Mouse (Mus musculus): Measurements from ENCODE around the gene Fam219b. TPM values are rescaled to one million over a fixed set of nuclear protein-coding genes. Genes with fewer than 3 reads are reported as not detected.

Gene Fam219b
- total and polyA plus RNA-seq, 2 experiments from 2014 or later = 8.0 to 9.2 TPM

DNA sequence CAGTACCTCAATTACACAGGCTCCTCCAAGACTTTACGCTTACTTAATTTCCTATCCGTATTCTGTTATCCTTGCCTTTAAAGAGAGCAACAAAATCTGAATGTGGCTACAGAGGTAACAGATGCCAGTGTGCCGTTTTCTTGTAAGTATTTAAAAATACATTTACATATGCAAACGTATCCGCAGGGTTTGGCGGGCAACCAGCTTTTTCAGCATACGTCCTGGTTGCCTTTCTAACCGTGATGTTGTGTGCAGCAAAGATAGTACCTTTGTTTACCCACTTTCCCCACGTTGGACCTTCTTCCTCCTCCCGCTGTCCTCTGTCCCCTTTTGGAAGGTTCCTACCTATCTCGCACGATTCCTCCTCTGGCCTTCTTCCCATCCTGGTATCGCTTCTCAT lies 35.9 kb upstream of the Fam219b start:
- H3K4me3 ChIP-seq (ENCODE audit: low read depth, low read length) = no peak overlapping the region
- no peak for DNase-seq (ENCODE audit: low spot score)

DNA sequence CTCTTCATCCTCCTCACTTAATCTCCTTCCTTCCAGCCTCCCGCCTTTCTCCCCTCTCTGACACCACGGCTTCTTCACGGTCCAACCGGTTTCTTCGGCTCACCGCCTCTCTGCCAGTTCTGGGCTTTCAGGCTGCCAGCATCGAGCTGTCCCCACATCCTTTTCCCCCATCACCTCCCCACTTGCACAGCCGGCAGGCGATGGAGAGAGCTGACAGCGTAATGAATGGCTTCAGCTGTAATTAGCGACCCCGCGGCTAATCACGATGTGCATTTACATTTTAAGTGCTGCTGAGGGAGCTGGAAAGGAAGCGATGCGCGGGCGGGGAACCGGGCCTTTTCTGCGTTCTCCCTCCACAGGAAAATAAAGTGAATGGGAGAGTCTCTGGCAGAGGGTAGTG lies 35.5 kb upstream of the Fam219b start:
- Histone ChIP-seq H3K27me3 (ENCODE audit: control insufficient read depth, insufficient read depth, low read length) (peaks cover 39% of the 10 kb centered on the region), H3K4me1 (ENCODE audit: control insufficient read depth, insufficient read depth) (peaks cover 28% of the 10 kb centered on the region), H3K36me3 (replicated peaks; ENCODE audit: control insufficient read depth, insufficient read depth, low read length) (no peaks in the 10 kb centered on the region), H3K4me2 (ENCODE audit: low read depth, low read length) (no peak overlapping the region), H3K9ac (replicated peaks; ENCODE audit: low read depth, low read length) (no peak overlapping the region), H3K4me3 (ENCODE audit: low read depth, low read length) (no peak overlapping the region), H3K27ac (ENCODE audit: low read depth) (no peak overlapping the region), H3K9me3 (replicated peaks; ENCODE audit: control insufficient read depth, low read length) (no peaks in the 10 kb centered on the region)
- WGBS = 23% methylated on average over 20 of the region's 20 CpGs
- ATAC-seq (ENCODE audit: insufficient read depth, low read depth) = no peak
- DNase-seq (ENCODE audit: low spot score) = no peak
- TF ChIP-seq EP300 (IDR thresholded peaks at IDR 0.05; ENCODE audit: low read depth) = no peak
- TF ChIP-seq CTCF (IDR thresholded peaks at IDR 0.05; ENCODE audit: low read depth) = no peak

More for the DNA sequence above, 35.9 kb upstream of the Fam219b start:
- Histone ChIP-seq H3K4me1 (ENCODE audit: control insufficient read depth, insufficient read depth) (peaks cover 28% of the 10 kb centered on the region), H3K36me3 (replicated peaks; ENCODE audit: control insufficient read depth, insufficient read depth, low read length) (no peaks in the 10 kb centered on the region), H3K9ac (replicated peaks; ENCODE audit: low read depth, low read length) (no peak overlapping the region), H3K27me3 (ENCODE audit: control insufficient read depth, insufficient read depth, low read length) (peaks cover 39% of the 10 kb centered on the region), H3K4me2 (ENCODE audit: low read depth, low read length) (no peak overlapping the region), H3K9me3 (replicated peaks; ENCODE audit: control insufficient read depth, low read length) (no peaks in the 10 kb centered on the region), H3K27ac (ENCODE audit: low read depth) (no peak overlapping the region)
- ATAC-seq (ENCODE audit: insufficient read depth, low read depth) = no peak
- 39% methylated on average over 13 of the region's 13 CpGs for WGBS
- TF ChIP-seq CTCF (IDR thresholded peaks at IDR 0.05; ENCODE audit: low read depth) (no peak), EP300 (IDR thresholded peaks at IDR 0.05; ENCODE audit: low read depth) (no peak)

DNA sequence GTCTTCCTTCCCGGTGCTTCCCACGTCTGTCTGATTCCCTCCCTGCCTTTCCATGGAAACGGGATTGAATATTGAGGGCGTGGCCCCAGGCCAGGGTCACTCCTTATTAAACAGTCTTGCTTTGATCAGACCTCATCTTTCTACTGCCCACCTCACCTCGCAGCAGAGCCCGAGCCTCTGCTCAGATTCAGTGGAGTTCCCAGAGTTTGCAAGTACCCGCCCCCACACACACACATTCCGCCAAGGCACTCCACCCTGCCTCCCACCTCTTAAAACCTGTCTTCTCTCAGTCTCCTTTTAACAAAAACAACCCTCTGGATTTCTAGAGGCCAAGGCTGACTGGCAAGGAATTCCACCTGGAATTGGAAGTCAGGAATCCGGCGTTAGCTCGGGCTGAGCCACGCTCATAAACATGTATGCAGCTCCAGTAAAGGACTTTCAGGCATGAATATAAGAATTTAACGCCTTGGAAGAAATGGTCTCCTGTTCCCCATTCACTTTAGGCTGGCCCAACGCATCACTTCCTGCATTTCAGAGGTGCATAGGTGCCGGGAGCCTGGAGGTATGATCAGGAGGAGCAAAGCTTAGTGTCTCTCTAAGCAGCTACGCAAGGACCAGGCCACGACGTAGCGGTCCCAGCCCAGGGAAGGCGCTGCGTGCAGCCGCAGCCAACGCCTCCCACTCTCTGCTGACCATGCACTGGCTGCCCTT lies 34.3 kb upstream of the Fam219b start:
- DNase-seq (ENCODE audit: low spot score) = no peak
- WGBS = 12% methylated on average over 23 of the region's 23 CpGs
- Histone ChIP-seq H3K27me3 (ENCODE audit: control insufficient read depth, insufficient read depth, low read length) (peaks cover 39% of the 10 kb centered on the region), H3K4me3 (ENCODE audit: low read depth, low read length) (peak overlapping the region; percentile 41), H3K27ac (ENCODE audit: low read depth) (no peak overlapping the region), H3K4me2 (ENCODE audit: low read depth, low read length) (peak overlapping the region; percentile 69), H3K36me3 (replicated peaks; ENCODE audit: control insufficient read depth, insufficient read depth, low read length) (no peaks in the 10 kb centered on the region), H3K4me1 (ENCODE audit: control insufficient read depth, insufficient read depth) (peaks cover 28% of the 10 kb centered on the region), H3K9ac (replicated peaks; ENCODE audit: low read depth, low read length) (no peak overlapping the region), H3K9me3 (replicated peaks; ENCODE audit: control insufficient read depth, low read length) (no peaks in the 10 kb centered on the region)
- no peak for ATAC-seq (ENCODE audit: insufficient read depth, low read depth)
- TF ChIP-seq CTCF (IDR thresholded peaks at IDR 0.05; ENCODE audit: low read depth) (no peak), EP300 (IDR thresholded peaks at IDR 0.05; ENCODE audit: low read depth) (no peak)

DNA sequence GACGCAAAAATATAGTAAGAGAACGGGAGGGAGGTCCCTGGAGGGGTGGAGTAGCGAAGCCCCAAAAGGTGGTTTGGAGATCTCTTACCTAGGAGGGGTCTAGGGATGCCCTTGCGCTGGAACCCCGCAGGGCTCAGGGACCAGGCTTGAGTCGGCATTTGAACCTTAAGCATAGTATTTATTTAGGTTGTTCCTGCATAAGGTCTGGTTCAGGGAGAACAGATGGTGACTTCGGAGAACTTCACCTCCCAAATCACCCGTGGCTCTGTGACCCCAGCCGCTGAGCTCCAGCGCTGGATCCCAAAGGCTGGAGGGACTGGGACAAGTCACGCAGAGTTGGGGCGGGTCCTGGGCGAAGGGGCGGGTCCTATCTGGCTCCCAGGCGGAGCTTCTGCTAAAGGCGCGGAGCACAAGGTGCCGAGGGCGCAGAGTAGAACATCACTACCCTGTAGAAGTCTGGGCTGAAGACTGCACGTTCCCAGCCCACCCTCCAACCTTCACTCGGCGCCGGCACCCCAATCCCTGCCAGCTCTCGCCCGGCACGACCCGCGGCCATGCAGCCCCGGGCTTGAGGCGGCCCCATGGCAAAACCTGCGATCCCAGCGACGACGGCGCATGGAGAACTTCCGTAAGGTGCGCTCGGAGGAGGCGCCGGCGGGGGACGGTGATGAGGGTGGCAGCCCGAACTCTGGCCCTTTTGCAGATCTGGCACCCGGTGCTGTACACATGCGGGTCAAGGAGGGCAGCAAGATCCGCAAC lies 33.5 kb upstream of the Fam219b start, which contains the start of gene Rpp25:
Gene Rpp25, plus strand, starts transcription at position 405 of the 759 bp plus-strand sequence.
- H3K27ac ChIP-seq (ENCODE audit: low read depth) = peak within 1 kb of the TSS; percentile 86; the same call in 1 of the 2 replicates
- no peaks in the 10 kb centered on the region for H3K36me3 ChIP-seq (replicated peaks; ENCODE audit: control insufficient read depth, insufficient read depth, low read length)
- peak within 1 kb of the TSS; percentile 41 for H3K4me3 ChIP-seq (ENCODE audit: low read depth, low read length)
- ATAC-seq (ENCODE audit: insufficient read depth, low read depth) (peak; percentile 70), DNase-seq (ENCODE audit: low spot score) (peak; percentile 54)
- peak within 1 kb of the TSS; percentile 36; the same call in 1 of the 2 replicates for H3K9ac ChIP-seq (replicated peaks; ENCODE audit: low read depth, low read length)
- peaks cover 39% of the 10 kb centered on the region for H3K27me3 ChIP-seq (ENCODE audit: control insufficient read depth, insufficient read depth, low read length)
- peak within 1 kb of the TSS; percentile 69 for H3K4me2 ChIP-seq (ENCODE audit: low read depth, low read length)
- no peaks in the 10 kb centered on the region for H3K9me3 ChIP-seq (replicated peaks; ENCODE audit: control insufficient read depth, low read length)
- TF ChIP-seq EP300 (IDR thresholded peaks at IDR 0.05; ENCODE audit: low read depth) (no peak), CTCF (IDR thresholded peaks at IDR 0.05; ENCODE audit: low read depth) (no peak)
- WGBS = 1% methylated on average over 46 of the region's 46 CpGs
- peaks cover 28% of the 10 kb centered on the region for H3K4me1 ChIP-seq (ENCODE audit: control insufficient read depth, insufficient read depth)

DNA sequence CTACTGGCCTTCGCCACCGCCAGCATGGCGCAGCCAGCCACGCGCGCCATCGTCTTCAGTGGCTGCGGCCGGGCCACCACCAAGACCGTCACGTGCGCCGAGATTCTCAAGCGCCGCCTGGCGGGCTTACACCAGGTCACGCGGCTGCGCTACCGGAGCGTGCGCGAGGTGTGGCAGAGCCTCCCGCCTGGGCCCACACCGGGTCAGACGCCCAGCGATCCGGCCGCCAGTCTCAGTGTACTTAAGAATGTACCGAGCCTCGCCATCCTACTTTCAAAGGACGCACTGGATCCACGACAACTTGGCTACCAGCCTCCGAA lies 33.0 kb upstream of the Fam219b start:
- Histone ChIP-seq H3K4me2 (ENCODE audit: low read depth, low read length) (peak overlapping the region; percentile 69), H3K4me3 (ENCODE audit: low read depth, low read length) (peak overlapping the region; percentile 41), H3K36me3 (replicated peaks; ENCODE audit: control insufficient read depth, insufficient read depth, low read length) (no peaks in the 10 kb centered on the region), H3K4me1 (ENCODE audit: control insufficient read depth, insufficient read depth) (peaks cover 28% of the 10 kb centered on the region), H3K9ac (replicated peaks; ENCODE audit: low read depth, low read length) (0 out of 2 replicates have a peak overlapping the region, but pooled peaks have one; percentile 36), H3K27ac (ENCODE audit: low read depth) (peak overlapping the region; percentile 86; the same call in 1 of the 2 replicates), H3K27me3 (ENCODE audit: control insufficient read depth, insufficient read depth, low read length) (peaks cover 39% of the 10 kb centered on the region), H3K9me3 (replicated peaks; ENCODE audit: control insufficient read depth, low read length) (no peaks in the 10 kb centered on the region)
- DNase-seq (ENCODE audit: low spot score) = peak; percentile 56
- ATAC-seq (ENCODE audit: insufficient read depth, low read depth) = peak; percentile 56
- TF ChIP-seq CTCF (IDR thresholded peaks at IDR 0.05; ENCODE audit: low read depth) (peak; percentile 38), EP300 (IDR thresholded peaks at IDR 0.05; ENCODE audit: low read depth) (no peak)
- WGBS = 3% methylated on average over 34 of the region's 34 CpGs

Measured in heart, postnatal 0 days (tissue).